Comparison of ENCODE assay signal across 11 mouse cellular contexts in genomic region chr3:9461660-9462059, GRCm38 (mm10).
A peak's percentile ranks its signal among the peaks of the same experiment; 100 is the strongest.
DNase-seq lines count a peak whose midpoint lies in the region; ATAC-seq lines count a peak whose summit lies in the region.
"Had no signal": no experiment of that assay in that cellular context is flagged by ENCODE, and none has a peak within 500 bp of the region (broad histone marks: within the 10 kb centered on the region; RNA-seq: fewer than 3 reads in every experiment).

No protein-coding gene starts in this region.

- no peak overlapping the region for H3K4me3 ChIP-seq in limb, embryonic 13.5 days
- no peak overlapping the region for H3K4me3 ChIP-seq in limb, embryonic 10.5 days
- H3K4me3 ChIP-seq in heart, embryonic 11.5 days (ENCODE audit: low read depth, low read length): no peak overlapping the region
- H3K4me3 ChIP-seq in forebrain, embryonic 12.5 days (replicated peaks): no peak overlapping the region
- H3K4me3 ChIP-seq: forebrain, embryonic 15.5 days; kidney, embryonic 15.5 days; neural tube, embryonic 12.5 days had no signal

- H3K36me3 ChIP-seq in limb, embryonic 13.5 days: peaks cover 19% of the 10 kb centered on the region
- peaks cover 40% of the 10 kb centered on the region for H3K36me3 ChIP-seq in limb, embryonic 10.5 days
- H3K36me3 ChIP-seq in heart, embryonic 11.5 days (ENCODE audit: control insufficient read depth, insufficient read depth, low read length): no peaks in the 10 kb centered on the region
- no peaks in the 10 kb centered on the region for H3K36me3 ChIP-seq in forebrain, embryonic 12.5 days (replicated peaks)
- H3K36me3 ChIP-seq: forebrain, embryonic 15.5 days; neural tube, embryonic 12.5 days had no signal

- ATAC-seq in limb, embryonic 13.5 days (ENCODE audit: low FRiP score, low read depth): peak; percentile 57; the same call in 1 of the 2 replicates
- ATAC-seq in heart, embryonic 11.5 days (replicated peaks; ENCODE audit: insufficient number of reproducible peaks, low FRiP score, low TSS enrichment): 0 out of 2 replicates have a peak, but pooled peaks have one; percentile 49
- no peak for ATAC-seq in forebrain, embryonic 12.5 days (ENCODE audit: low FRiP score)
- ATAC-seq: forebrain, embryonic 15.5 days had no signal

- peaks cover 6% of the 10 kb centered on the region for H3K4me1 ChIP-seq in limb, embryonic 13.5 days
- H3K4me1 ChIP-seq in limb, embryonic 10.5 days: no peaks in the 10 kb centered on the region
- H3K4me1 ChIP-seq in heart, embryonic 11.5 days (ENCODE audit: control insufficient read depth, insufficient read depth, low read length): no peaks in the 10 kb centered on the region
- H3K4me1 ChIP-seq in forebrain, embryonic 12.5 days: no peaks in the 10 kb centered on the region
- H3K4me1 ChIP-seq: forebrain, embryonic 15.5 days; neural tube, embryonic 12.5 days had no signal

- peak; percentile 61 to 69 for DNase-seq in cerebellum, postnatal 10 days
- DNase-seq in cerebellum, adult 11 months: no peak
- no peak for DNase-seq in limb, embryonic 10.5 days (ENCODE audit: low spot score)
- peak; percentile 30 for DNase-seq in lung, postnatal 36 days
- DNase-seq in ovary, adult 18-20 months (ENCODE audit: low spot score): no peak

- H3K4me2 ChIP-seq in limb, embryonic 13.5 days (replicated peaks): no peak overlapping the region
- no peak overlapping the region for H3K4me2 ChIP-seq in heart, embryonic 11.5 days
- H3K4me2 ChIP-seq in forebrain, embryonic 12.5 days: no peak overlapping the region
- H3K4me2 ChIP-seq: forebrain, embryonic 15.5 days; kidney, embryonic 15.5 days; neural tube, embryonic 12.5 days had no signal

- WGBS in limb, embryonic 13.5 days: 83% methylated on average over 5 of the region's 5 CpGs
- WGBS in limb, embryonic 10.5 days: 92% methylated on average over 5 of the region's 5 CpGs
- 71% methylated on average over 5 of the region's 5 CpGs for WGBS in heart, embryonic 11.5 days (ENCODE audit: insufficient replicate concordance)
- 94% methylated on average over 5 of the region's 5 CpGs for WGBS in forebrain, embryonic 12.5 days

- H3K27me3 ChIP-seq in limb, embryonic 13.5 days: no peaks in the 10 kb centered on the region
- no peaks in the 10 kb centered on the region for H3K27me3 ChIP-seq in limb, embryonic 10.5 days (ENCODE audit: low read depth, poor library complexity, severe bottlenecking)
- no peaks in the 10 kb centered on the region for H3K27me3 ChIP-seq in heart, embryonic 11.5 days (ENCODE audit: control insufficient read depth, insufficient read depth, low read length)
- H3K27me3 ChIP-seq in forebrain, embryonic 12.5 days: no peaks in the 10 kb centered on the region
- H3K27me3 ChIP-seq: forebrain, embryonic 15.5 days; kidney, embryonic 15.5 days; neural tube, embryonic 12.5 days had no signal

- H3K9ac ChIP-seq in limb, embryonic 13.5 days: no peak overlapping the region
- H3K9ac ChIP-seq in heart, embryonic 11.5 days (ENCODE audit: low read depth, low read length): no peak overlapping the region
- no peak overlapping the region for H3K9ac ChIP-seq in forebrain, embryonic 12.5 days
- H3K9ac ChIP-seq: forebrain, embryonic 15.5 days; kidney, embryonic 15.5 days; neural tube, embryonic 12.5 days had no signal

- no peaks in the 10 kb centered on the region for H3K9me3 ChIP-seq in limb, embryonic 13.5 days
- no peaks in the 10 kb centered on the region for H3K9me3 ChIP-seq in limb, embryonic 10.5 days (replicated peaks)
- H3K9me3 ChIP-seq in heart, embryonic 11.5 days (replicated peaks; ENCODE audit: control insufficient read depth, low read length): no peaks in the 10 kb centered on the region
- no peaks in the 10 kb centered on the region for H3K9me3 ChIP-seq in forebrain, embryonic 12.5 days
- H3K9me3 ChIP-seq: forebrain, embryonic 15.5 days; kidney, embryonic 15.5 days; neural tube, embryonic 12.5 days had no signal

- no peak overlapping the region for H3K27ac ChIP-seq in limb, embryonic 13.5 days
- H3K27ac ChIP-seq in limb, embryonic 10.5 days: no peak overlapping the region
- H3K27ac ChIP-seq in heart, embryonic 11.5 days (ENCODE audit: low read depth, low read length): peak overlapping the region; percentile 59; the same call in 1 of the 2 replicates
- no peak overlapping the region for H3K27ac ChIP-seq in forebrain, embryonic 12.5 days
- H3K27ac ChIP-seq: forebrain, embryonic 15.5 days; kidney, embryonic 15.5 days; neural tube, embryonic 12.5 days had no signal

Comparison
In these comparisons a context has a peak if more than half of its experiments do, and no peak if none do; other contexts are left out.
1. DNase-seq: peak in cerebellum, postnatal 10 days (2 of 2) and lung, postnatal 36 days (single experiment); none in cerebellum, adult 11 months (single experiment), limb, embryonic 10.5 days (single experiment) and ovary, adult 18-20 months (single experiment).